Mouse (Mus musculus) forebrain, embryonic 10.5 days (tissue): ENCODE results near the gene Nav2. TPM values are rescaled to one million over a fixed set of nuclear protein-coding genes. Genes with fewer than 3 reads are reported as not detected.

ENCODE experiments used
- DNase-seq: peaks from one replicate; pipeline ENCODE4 v3.0.0-alpha.2; 2017; ENCODE audit warnings: low spot score; ENCODE audit errors: extremely low spot score
- H3K27ac ChIP-seq: fragments of 300-500 bp; sonication (generic); 2 replicates; pipeline ENCODE4 v1.5.1; 2016; ENCODE audit warnings: mild to moderate bottlenecking
- H3K27me3 ChIP-seq: fragments of 300-500 bp; sonication (generic); 2 replicates; pipeline ENCODE4 v1.6.1; 2016; ENCODE audit warnings: mild to moderate bottlenecking; ENCODE audit not compliant: poor library complexity, severe bottlenecking
- H3K36me3 ChIP-seq: fragments of 300-500 bp; sonication (generic); replicated peaks from 2 replicates; pipeline ENCODE4 v1.6.1; 2016; ENCODE audit warnings: mild to moderate bottlenecking, moderate library complexity
- H3K4me1 ChIP-seq: fragments of 300-500 bp; sonication (generic); 2 replicates; pipeline ENCODE4 v1.6.1; 2016
- H3K4me3 ChIP-seq: fragments of 300-500 bp; sonication (generic); 2 replicates; pipeline ENCODE4 v1.5.1; 2016; ENCODE audit warnings: mild to moderate bottlenecking, moderate library complexity
- H3K9me3 ChIP-seq: fragments of 300-500 bp; sonication (generic); 2 replicates; pipeline ENCODE4 v1.6.1; 2016; ENCODE audit warnings: mild to moderate bottlenecking, moderate library complexity
- WGBS: fragments of 180-500 bp; shearing (Covaris S2); methylation state at CpG from one replicate; pipeline ENCODE4 v1.1.7; 2016; 5-methylcytosine and 5-hydroxymethylcytosine counted together
- polyA plus RNA-seq: library from polyadenylated mRNA; unstranded; fragments of >200 nt; fragmentation: Nextera tagmentation; extraction: Ambion mirVana; gene quantifications from 2 replicates; pipeline ENCODE4 v1.2.1, GENCODE M21; 2016

Gene Nav2
- polyA plus RNA-seq, 1 experiment from 2014 or later, result 6.1 TPM

GRCm38 (mm10) chr7:49375499-49375974, 467.0 kb downstream of the Nav2 start:
- Histone ChIP-seq H3K27me3 (peaks cover 11% of the 10 kb centered on the region), H3K9me3 (no peaks in the 10 kb centered on the region), H3K4me1 (peaks cover 28% of the 10 kb centered on the region), H3K36me3 (no peaks in the 10 kb centered on the region), H3K4me3 (no peak overlapping the region), H3K27ac (peak overlapping the region; percentile 67; the same call in 1 of the 2 replicates)
- WGBS, result 20% methylated on average over 9 of the region's 9 CpGs
- DNase-seq, result peak; percentile 69

- Histone ChIP-seq H3K9me3 (no peaks in the 10 kb centered on the region), H3K27ac (no peak overlapping the region), H3K4me1 (peaks cover 28% of the 10 kb centered on the region), H3K27me3 (peaks cover 11% of the 10 kb centered on the region), H3K4me3 (no peak overlapping the region), H3K36me3 (no peaks in the 10 kb centered on the region)
- no peak for DNase-seq
- WGBS, result 78% methylated on average over 5 of the region's 5 CpGs
Observed at GRCm38 (mm10) chr7:49378608-49379007, 470.1 kb downstream of the Nav2 start.

- no peak for DNase-seq
- no peaks in the 10 kb centered on the region for H3K36me3 ChIP-seq
- H3K27me3 ChIP-seq, result no peaks in the 10 kb centered on the region
- H3K27ac ChIP-seq, result no peak overlapping the region
- no peaks in the 10 kb centered on the region for H3K9me3 ChIP-seq
- peaks cover 6% of the 10 kb centered on the region for H3K4me1 ChIP-seq
- H3K4me3 ChIP-seq, result no peak overlapping the region
- WGBS, result 92% methylated on average over 9 of the region's 9 CpGs
Observed at GRCm38 (mm10) chr7:49380940-49381339, 472.4 kb downstream of the Nav2 start.

GRCm38 (mm10) chr7:49382884-49383283, 474.4 kb downstream of the Nav2 start:
- DNase-seq, result no peak
- H3K9me3 ChIP-seq, result no peaks in the 10 kb centered on the region
- peaks cover 6% of the 10 kb centered on the region for H3K4me1 ChIP-seq
- H3K36me3 ChIP-seq, result no peaks in the 10 kb centered on the region
- no peaks in the 10 kb centered on the region for H3K27me3 ChIP-seq
- 89% methylated on average over 10 of the region's 10 CpGs for WGBS
- H3K4me3 ChIP-seq, result no peak overlapping the region
- no peak overlapping the region for H3K27ac ChIP-seq

GRCm38 (mm10) chr7:49388137-49388536, 479.6 kb downstream of the Nav2 start:
- H3K4me3 ChIP-seq, result no peak overlapping the region
- no peaks in the 10 kb centered on the region for H3K9me3 ChIP-seq
- H3K27me3 ChIP-seq, result no peaks in the 10 kb centered on the region
- WGBS, result 64% methylated on average over 2 of the region's 2 CpGs
- H3K36me3 ChIP-seq, result no peaks in the 10 kb centered on the region
- no peak overlapping the region for H3K27ac ChIP-seq
- no peak for DNase-seq
- peaks cover 26% of the 10 kb centered on the region for H3K4me1 ChIP-seq

GRCm38 (mm10) chr7:49390312-49390711, 481.8 kb downstream of the Nav2 start:
- H3K27ac ChIP-seq, result no peak overlapping the region
- H3K4me1 ChIP-seq, result peaks cover 33% of the 10 kb centered on the region
- 92% methylated on average over 3 of the region's 3 CpGs for WGBS
- no peaks in the 10 kb centered on the region for H3K27me3 ChIP-seq
- no peak for DNase-seq
- no peaks in the 10 kb centered on the region for H3K36me3 ChIP-seq
- H3K4me3 ChIP-seq, result no peak overlapping the region
- H3K9me3 ChIP-seq, result no peaks in the 10 kb centered on the region; the same call in 1 of the 2 replicates

- Histone ChIP-seq H3K4me1 (peaks cover 33% of the 10 kb centered on the region), H3K4me3 (no peak overlapping the region), H3K27me3 (no peaks in the 10 kb centered on the region), H3K9me3 (no peaks in the 10 kb centered on the region; the same call in 1 of the 2 replicates), H3K36me3 (no peaks in the 10 kb centered on the region), H3K27ac (no peak overlapping the region)
- WGBS, result 89% methylated on average over 9 of the region's 9 CpGs
- no peak for DNase-seq
Observed at GRCm38 (mm10) chr7:49390829-49391228, 482.3 kb downstream of the Nav2 start.

- Histone ChIP-seq H3K4me1 (peaks cover 40% of the 10 kb centered on the region), H3K27me3 (no peaks in the 10 kb centered on the region), H3K27ac (no peak overlapping the region), H3K4me3 (no peak overlapping the region), H3K36me3 (no peaks in the 10 kb centered on the region), H3K9me3 (no peaks in the 10 kb centered on the region; the same call in 1 of the 2 replicates)
- DNase-seq, result no peak
- 71% methylated on average over 3 of the region's 3 CpGs for WGBS
Observed at GRCm38 (mm10) chr7:49392180-49392579, 483.7 kb downstream of the Nav2 start.

- Histone ChIP-seq H3K4me3 (no peak overlapping the region), H3K27me3 (no peaks in the 10 kb centered on the region), H3K27ac (peak overlapping the region; percentile 54), H3K9me3 (no peaks in the 10 kb centered on the region; the same call in 1 of the 2 replicates), H3K36me3 (no peaks in the 10 kb centered on the region), H3K4me1 (peaks cover 39% of the 10 kb centered on the region)
- 73% methylated on average over 3 of the region's 3 CpGs for WGBS
- no peak for DNase-seq
Observed at GRCm38 (mm10) chr7:49392834-49393233, 484.3 kb downstream of the Nav2 start.

- Histone ChIP-seq H3K9me3 (no peaks in the 10 kb centered on the region; the same call in 1 of the 2 replicates), H3K27ac (no peak overlapping the region), H3K27me3 (peaks cover 8% of the 10 kb centered on the region; the same call in 1 of the 2 replicates), H3K4me3 (no peak overlapping the region), H3K4me1 (peaks cover 43% of the 10 kb centered on the region), H3K36me3 (no peaks in the 10 kb centered on the region)
- WGBS, result 88% methylated on average over 7 of the region's 7 CpGs
- DNase-seq, result no peak
Observed at GRCm38 (mm10) chr7:49393857-49394256, 485.3 kb downstream of the Nav2 start.

- 93% methylated on average over 1 of the region's 1 CpGs for WGBS
- no peak overlapping the region for H3K4me3 ChIP-seq
- H3K27ac ChIP-seq, result no peak overlapping the region
Observed at GRCm38 (mm10) chr7:49396202-49396601, 487.7 kb downstream of the Nav2 start.

GRCm38 (mm10) chr7:49397441-49398003, 489.0 kb downstream of the Nav2 start:
- no peak for DNase-seq
- no peaks in the 10 kb centered on the region for H3K36me3 ChIP-seq
- WGBS, result 84% methylated on average over 17 of the region's 17 CpGs
- no peaks in the 10 kb centered on the region; the same call in 1 of the 2 replicates for H3K9me3 ChIP-seq
- H3K4me3 ChIP-seq, result no peak overlapping the region
- peaks cover 9% of the 10 kb centered on the region; the same call in 1 of the 2 replicates for H3K27me3 ChIP-seq
- H3K27ac ChIP-seq, result no peak overlapping the region
- H3K4me1 ChIP-seq, result peaks cover 37% of the 10 kb centered on the region

More at GRCm38 (mm10) chr7:49396202-49396601, 487.7 kb downstream of the Nav2 start:
- H3K36me3 ChIP-seq, result no peaks in the 10 kb centered on the region
- peaks cover 45% of the 10 kb centered on the region for H3K4me1 ChIP-seq
- no peak for DNase-seq
- H3K9me3 ChIP-seq, result no peaks in the 10 kb centered on the region; the same call in 1 of the 2 replicates
- peaks cover 9% of the 10 kb centered on the region; the same call in 1 of the 2 replicates for H3K27me3 ChIP-seq

GRCm38 (mm10) chr7:49398020-49398516, 489.6 kb downstream of the Nav2 start:
- Histone ChIP-seq H3K4me1 (peaks cover 32% of the 10 kb centered on the region), H3K27ac (no peak overlapping the region), H3K27me3 (peaks cover 9% of the 10 kb centered on the region; the same call in 1 of the 2 replicates), H3K9me3 (no peaks in the 10 kb centered on the region; the same call in 1 of the 2 replicates), H3K36me3 (no peaks in the 10 kb centered on the region), H3K4me3 (no peak overlapping the region)
- DNase-seq, result no peak
- WGBS, result 85% methylated on average over 7 of the region's 7 CpGs
